Mouse (Mus musculus) E14TG2a.4 (cell line): ENCODE results near the gene Chpf2.

Experiments used
- CTCF ChIP-seq: conservative IDR thresholded peaks from 2 replicates; pipeline ENCODE4 v1.5.1; 2014; ENCODE audit warnings: low read length
- NANOG ChIP-seq: IDR thresholded peaks from 2 replicates; pipeline ENCODE4 v1.6.1; 2014; ENCODE audit warnings: borderline replicate concordance, low read length, mixed read lengths
- POU5F1 ChIP-seq: IDR thresholded peaks from 2 replicates; pipeline ENCODE4 v1.6.1; 2014; ENCODE audit warnings: low read length, borderline replicate concordance

GRCm38 (mm10) chr5:24550598-24551316, 35.8 kb upstream of the Chpf2 start:
- TF ChIP-seq CTCF (no peak), NANOG (no peak), POU5F1 (no peak)
